Mouse (Mus musculus) liver, embryonic 14.5 days (tissue): Measurements from ENCODE around the gene Pml.

Experiments used
- CTCF ChIP-seq: IDR thresholded peaks from 2 replicates; pipeline ENCODE4 v1.5.1; 2016; ENCODE audit warnings: antibody characterized with exemption, low read depth, control low read depth
- EP300 ChIP-seq: IDR thresholded peaks from 2 replicates; pipeline ENCODE4 v1.6.1; 2016; ENCODE audit warnings: antibody characterized with exemption, low read depth

DNA sequence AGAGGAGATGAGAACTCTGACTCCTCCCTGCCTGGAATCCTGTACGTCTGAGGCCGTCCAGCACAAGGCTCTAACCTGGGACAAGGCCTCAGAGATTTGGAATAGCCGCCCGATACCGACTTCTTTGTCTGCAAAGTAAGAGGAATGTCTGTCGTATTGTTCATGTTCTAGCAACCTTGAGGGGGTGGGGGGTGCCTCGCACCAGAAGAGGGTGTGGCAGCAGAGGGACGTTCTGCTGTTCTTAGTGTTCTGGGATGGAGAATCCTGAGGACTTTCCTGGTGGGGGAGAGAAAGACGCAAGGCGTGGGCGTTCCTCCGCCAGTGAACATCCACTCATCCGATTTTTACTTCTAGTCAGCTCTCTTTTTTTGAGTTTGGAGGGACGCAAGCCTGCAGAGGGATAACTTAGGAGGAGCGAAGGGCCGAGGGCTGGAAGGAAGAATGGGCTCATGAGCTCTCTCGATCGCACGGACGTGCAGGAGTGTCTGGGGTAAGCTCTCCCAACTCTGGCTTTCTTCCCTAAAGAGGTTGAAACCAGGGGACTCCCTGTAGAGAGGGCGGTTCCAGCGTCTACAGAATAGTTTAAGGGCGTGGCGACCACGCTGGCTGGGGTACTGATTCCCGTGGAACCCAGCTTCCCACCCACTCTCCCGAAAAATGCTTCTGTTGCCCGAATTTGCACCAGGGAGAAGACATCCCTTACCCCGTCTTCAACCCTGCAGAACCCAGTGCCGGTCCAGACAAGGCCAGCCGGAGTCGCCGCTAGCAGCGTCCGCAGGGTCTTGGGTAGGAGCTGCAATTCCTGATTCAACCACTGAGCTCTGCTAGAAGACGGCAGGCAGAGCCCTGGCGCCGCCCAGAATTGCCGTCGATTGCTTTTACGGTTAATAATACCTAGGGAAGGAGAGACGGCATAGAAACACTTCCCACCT, 45.8 kb downstream of the Pml start, which contains the start of the genes Islr and Islr2:
- peak; percentile 76 for TF ChIP-seq CTCF
- TF ChIP-seq EP300 = no peak
